Mouse (Mus musculus): ENCODE data around the gene Swi5.

The Swi5 gene

DNA sequence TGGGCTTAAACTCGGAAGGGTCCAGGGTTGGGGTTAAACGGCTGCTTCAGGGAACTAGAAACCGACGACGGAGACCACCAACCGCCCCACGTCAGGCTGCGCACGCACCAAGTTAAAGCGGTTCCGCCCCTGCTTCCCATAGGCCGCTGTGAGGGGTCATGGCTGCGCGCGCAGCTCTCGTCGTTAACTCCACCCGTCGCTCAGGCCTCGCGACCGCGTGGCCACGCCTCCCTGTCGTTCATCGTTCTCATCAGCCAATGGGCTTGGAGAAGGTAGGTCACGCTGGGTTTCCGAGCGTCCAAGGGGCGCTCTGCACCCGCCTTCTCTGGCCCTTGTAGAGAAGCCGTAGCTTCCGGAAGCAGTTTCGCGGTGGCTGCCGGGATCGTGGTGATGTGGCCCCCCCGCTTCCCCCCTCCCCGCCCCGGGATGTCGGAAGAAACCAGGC lies at the start of gene Swi5:
TSS of gene Swi5 (minus strand) at position 153 of the 445 bp plus-strand sequence.
- peak; percentile 99 to 100 for DNase-seq

DNA sequence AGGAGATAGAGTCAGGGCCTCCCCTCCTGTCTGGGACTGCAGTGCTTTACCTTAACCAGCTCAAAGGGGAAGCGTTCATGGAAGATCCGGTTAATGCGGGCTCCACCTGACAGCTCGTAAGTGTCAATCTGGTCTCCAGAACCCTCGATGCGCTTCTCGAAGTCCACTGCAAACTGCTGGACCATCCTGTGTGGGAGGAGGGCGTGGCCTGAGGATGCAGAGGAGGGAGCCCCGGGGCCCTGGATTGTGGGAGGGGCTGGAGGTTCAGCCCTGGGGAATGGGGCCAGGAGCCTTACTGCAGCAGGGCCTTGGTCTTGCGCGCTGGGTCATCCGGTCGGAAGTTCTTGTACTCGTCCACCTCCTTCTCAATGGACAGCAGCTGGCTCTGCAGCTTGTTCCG lies 48.0 kb upstream of the Swi5 start:
- DNase-seq, result no peak

DNA sequence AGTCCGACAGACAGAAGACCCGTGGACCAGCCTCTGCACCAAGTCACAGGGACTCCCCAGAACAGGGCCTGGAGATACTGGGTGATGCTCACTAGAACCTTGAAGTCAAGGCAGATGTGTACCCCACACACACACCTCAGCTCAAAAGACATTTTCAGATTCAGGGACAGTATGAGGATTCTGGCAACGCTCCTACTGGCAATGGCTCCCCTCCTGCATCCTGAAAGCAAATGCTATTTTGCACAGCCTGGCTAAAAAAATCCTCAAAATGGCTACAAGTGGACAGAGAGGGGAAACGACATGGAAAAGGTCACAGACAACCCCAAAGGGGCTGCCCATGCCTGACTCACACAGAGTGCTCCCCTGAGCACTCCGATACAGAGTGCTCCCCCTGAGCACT lies 44.3 kb upstream of the Swi5 start:
- DNase-seq, result no peak

DNA sequence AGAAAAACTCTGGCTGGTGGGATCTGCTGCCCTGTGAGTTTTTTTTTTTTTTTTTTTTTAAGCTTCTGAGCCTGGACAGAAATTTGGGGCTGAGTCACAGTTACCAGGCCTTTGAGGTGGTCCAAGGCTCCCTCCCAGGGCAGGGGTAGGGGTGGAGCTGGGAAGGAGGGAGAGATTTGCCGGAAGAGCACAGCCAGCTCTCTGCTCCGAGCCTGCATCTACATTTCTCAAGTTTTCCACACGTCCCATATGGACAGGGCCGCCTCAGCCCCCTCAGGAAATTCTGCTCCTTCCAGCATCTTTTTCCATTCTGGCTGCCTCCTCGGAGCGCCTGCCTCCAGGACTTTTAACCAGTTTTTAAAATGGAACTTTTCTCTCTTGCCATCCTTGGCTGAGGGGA lies 41.7 kb upstream of the Swi5 start:
- no peak for DNase-seq

DNA sequence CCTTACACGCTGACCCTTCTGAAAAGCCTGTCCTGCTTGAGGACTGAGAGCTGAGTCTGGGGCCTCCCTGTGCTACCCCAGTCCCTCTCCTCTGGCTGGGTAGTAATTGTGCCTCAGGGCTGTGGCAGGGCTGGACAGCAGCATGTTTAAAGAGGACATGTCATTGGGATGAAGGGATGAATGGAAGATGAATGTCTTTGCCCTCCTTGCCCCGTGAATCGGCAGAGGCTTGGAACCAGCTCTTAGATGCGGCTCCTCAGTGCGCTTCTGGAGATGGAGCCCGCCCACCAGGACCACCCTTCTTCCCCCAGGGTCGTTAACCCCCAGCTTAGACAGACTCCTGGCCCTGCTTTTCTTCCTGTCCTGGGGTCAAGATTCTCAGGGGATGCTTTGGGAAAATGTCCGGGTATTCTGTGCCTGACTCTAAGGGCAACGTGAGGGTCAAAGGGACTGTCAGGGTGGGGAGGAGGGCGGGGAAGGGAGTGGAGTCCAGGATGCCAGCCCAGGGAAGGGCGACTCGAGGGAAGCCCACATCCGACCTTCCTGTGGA lies 41.1 kb upstream of the Swi5 start:
- no peak for DNase-seq

DNA sequence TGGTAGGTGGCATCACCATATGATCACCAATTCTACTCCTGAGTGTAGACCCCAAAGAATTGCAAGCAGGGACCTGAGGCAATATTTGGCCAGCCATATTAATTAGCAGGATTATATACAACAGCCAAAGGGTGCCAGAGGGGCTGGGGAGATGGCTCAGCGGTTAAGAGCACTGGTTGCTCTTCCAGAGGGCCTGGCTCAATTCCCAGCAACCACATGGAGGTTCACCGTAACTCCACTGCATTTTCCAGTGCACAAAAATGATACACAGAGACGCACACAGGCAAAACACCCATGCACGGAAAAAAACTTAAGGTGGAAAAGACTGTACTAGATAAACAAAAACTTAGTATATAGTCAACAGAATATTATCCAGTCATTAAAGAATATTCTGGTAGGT lies 39.3 kb upstream of the Swi5 start:
- DNase-seq, result no peak

DNA sequence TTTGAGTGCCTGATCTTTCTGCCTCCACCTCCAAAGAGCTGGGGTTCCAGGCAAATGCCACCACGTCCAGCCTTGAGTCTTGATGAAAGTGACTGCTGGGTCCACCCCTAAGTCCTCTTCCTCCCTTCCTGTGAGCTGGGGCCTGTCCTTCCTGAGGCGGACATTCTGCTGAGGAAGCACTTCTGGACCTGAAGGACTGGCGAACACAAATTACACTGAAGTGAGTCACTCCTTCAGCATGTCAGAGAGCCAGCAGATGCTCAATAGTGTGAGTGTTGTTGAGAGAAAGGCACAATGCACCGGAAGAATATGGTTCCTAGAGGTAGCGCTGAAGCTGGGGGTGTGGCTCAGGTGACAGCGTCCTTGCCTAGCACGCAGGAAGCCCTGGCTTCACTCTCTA lies 37.5 kb upstream of the Swi5 start:
- no peak for DNase-seq

DNA sequence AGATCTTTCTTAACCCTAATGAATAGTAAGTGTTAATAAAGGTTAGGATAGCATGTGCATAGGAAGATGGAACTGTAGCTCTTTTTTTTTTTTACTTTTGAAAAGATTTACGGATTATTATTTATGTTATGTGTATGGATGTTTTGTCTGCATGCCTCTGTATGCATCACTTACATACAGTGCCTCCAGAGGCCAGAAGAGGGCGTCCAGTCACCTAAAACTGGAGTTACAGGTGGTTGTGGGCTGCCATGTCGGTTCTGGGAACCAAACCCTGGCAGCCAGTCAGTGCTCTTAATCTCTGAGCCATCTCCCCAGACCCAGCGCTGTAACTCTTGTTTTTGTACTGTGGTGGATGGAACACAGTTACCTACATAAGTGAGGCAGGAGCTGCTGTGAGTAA lies 36.4 kb upstream of the Swi5 start:
- DNase-seq, result no peak

DNA sequence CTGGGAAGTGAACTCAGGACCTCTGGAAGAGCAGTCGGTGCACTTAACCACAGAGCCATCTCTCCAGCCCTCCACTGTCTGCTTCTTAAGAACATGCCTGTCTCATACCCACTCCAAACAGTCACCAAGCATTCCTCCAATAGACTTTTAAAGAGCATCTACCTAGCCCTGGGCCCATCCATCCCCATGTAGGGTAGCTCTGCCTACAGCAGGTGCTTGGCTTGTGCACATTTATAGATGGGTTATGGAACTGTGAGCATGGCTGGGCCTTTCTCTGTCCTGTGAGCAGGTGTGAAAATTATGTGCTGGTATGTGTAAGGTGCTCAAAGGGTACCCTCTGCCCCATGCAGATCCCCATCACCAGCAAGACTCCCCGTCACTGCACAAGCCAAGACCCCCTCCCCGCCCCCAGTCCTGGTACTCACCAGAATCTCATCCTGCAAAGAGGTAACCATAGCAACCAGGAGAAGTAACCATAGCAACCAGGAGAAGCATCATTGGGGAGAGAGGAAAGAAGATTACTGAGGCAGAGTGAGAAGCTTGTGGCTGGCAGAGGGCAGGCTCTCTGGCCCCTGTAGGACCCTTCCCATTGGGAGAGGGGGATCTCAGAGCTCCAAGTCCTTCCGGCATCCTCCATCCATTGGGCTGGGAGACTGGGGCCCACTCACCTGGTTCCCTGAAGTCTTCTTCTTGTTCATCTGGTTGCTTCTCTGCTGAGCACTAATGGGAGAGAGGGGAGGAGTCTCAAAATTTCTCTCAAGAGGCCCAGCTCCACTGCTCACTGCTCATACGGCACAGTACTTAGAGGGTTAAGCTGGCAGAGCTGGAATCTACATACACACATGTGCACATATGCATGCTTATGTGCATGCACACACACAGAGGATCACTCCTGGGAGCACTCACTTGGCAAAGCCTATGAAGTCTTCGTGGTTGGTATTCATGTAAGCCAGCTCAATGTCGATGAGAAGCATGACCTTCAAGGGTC lies 35.2 kb upstream of the Swi5 start:
- no peak for DNase-seq

DNA sequence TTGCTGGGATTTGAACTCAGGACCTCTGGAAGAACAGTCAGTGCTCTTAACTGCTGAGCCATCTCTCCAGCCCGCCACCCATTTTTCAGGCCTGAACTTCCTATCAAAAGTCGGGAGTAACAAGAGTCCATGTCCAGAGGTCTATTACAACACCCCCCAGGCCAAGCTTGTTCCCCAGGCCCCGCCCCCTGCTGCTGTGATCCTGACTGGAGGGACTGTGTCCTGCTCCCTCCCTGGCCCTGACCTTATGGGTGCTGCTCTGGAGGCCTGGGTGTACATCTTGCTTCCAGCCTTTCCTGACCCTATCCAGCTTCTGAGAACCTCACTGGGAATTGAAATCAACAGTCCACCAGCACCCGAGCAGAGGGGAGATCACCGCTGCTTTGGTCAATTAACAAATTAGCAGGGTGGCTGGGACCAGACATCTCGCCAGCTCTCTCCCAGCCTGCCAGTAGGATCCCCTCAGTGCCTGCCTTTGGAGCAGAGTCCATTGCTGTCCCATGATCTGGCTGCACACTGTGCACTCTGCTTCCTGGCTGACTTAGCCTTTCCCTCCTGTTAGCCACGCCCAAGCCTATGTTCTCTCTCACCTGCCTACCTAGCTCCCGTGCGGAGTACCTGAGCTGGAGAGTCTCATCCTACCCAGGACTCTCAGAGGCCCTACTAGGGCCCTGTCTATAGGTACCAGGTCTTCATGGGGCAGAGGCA lies 33.9 kb upstream of the Swi5 start:
- no peak for DNase-seq

DNA sequence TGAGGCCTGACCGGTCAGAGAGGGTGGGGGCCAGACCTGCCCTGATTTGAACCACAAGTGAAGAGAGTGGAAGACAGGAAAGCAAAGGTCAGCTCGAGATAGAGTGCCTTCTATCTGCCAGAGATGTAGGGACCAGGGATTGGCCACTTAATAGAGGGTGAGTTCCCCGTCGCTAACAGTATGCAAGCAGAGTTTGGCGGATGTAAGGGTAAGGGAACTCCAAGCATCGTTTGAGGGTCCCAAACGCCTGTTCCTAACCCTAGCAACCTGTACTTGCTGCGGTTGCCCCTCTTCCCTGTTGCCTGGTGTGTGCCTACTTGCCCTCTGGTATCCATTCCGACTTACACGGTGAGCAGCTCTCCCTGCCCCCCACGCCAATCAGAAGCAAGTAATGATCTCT lies 32.8 kb upstream of the Swi5 start:
- DNase-seq, result no peak

DNA sequence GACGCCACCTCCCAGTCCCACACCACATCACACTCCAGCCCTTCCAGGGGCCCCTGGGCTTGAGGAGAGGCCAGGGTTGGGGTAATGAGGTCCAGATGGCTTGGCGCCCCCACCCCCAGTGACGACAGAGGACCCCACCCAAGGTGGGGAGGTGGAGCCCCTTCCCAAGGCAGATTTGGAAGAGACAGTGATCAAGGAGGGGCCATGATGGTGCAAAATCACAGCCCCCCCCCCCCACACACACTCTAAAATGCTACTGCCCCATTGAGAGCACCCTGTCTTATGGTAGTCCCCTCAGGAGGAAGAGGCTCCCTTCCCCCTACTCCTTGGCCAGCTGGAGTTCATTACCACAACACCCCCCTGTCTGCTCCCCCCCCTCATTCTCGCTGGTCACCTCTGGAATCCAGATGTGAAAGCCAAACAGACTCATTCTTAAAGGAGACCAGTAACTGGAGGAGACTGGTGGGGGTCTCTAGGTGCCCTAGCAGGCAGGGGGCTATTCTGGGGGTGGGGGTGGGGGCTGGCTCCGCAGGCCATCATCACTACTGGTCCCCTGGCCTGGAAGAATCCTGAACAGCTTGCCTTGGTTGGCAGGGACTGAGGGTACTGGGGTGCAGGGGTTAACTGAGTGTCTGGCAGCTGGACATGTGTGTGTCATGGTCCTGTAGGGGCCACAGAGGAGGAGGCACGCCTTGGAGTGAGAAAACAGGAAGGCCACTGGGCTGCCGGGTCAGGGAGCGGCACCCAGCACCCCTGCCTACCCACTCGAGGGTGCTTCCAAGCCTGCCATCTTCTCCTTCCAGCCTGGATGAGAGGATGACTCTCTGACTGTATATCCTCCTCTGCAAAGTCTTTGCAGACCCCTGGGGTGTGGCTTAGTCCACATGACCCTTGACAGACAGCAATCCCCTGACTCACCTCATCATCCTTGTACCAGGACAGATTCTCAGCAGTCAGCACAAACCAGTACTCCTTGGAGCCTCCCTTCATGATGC lies 32.0 kb upstream of the Swi5 start:
- DNase-seq, result no peak

DNA sequence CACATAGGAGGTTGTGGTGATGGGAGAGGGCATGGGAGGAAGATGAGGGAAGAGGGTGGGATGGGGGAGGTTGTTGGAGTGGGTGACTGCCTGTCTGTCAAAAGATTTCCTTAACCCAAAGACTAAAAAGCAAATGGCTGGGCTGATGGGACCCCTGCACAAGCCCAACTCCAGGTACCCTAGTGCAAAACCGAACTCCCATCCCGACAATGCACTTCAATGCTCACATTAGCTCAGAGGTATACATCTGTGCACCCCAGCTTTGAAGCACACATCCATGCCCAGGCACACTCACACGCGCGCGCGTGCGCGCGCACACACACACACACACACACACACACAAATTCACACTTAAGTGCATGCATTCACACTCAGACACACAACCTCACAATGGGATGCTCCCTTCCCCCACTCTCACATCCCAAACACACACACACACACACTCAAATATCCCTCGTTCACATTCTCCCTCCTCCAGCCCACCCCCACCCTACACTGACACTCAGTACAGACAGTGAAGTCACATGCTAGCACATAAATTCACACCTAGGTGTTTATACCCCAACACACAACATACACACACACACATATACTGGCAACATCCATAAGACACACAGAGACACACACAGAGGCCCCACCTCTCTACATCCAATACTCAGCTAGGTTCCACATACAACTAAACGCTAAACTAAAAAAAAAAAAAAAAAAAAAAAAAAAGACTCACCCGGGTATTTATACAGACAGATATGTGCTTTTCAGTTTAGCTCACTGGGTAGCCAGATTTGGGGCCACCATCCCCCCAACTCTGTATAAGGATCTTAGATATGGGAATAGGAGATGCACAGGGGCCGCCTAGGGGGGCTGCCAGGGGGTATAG lies 31.1 kb upstream of the Swi5 start:
- DNase-seq, result no peak

DNA sequence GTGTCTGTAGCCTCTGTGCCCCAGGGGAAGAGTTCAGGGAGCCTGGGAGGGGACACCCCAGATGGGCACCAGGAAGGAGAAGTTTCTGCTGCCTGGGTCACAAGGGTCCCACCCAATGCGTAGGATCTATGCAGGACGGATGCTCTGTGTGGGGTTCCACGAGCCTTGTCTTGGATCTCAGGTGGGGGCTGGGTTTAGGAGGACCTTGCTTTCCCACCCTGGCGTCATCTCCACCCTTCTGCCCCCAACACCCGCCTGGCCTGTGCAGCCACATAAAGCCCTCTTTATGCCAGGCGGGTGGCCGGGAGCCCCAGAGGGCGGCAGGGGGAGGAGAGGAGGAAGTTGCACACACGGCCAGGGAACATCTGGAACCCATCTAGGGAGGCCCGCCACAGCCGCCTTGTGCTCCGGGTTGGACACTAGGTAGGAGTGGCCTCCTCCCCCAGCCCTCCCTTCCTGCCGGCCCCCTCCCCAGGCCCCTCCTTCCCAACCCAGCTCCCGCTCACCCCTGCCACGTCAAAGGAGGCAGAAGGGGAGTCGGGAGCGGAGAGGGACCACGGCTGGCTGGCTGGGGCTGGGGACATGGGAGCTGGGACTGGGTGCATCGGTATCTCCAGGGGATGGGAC lies 30.0 kb upstream of the Swi5 start:
- no peak for DNase-seq

DNA sequence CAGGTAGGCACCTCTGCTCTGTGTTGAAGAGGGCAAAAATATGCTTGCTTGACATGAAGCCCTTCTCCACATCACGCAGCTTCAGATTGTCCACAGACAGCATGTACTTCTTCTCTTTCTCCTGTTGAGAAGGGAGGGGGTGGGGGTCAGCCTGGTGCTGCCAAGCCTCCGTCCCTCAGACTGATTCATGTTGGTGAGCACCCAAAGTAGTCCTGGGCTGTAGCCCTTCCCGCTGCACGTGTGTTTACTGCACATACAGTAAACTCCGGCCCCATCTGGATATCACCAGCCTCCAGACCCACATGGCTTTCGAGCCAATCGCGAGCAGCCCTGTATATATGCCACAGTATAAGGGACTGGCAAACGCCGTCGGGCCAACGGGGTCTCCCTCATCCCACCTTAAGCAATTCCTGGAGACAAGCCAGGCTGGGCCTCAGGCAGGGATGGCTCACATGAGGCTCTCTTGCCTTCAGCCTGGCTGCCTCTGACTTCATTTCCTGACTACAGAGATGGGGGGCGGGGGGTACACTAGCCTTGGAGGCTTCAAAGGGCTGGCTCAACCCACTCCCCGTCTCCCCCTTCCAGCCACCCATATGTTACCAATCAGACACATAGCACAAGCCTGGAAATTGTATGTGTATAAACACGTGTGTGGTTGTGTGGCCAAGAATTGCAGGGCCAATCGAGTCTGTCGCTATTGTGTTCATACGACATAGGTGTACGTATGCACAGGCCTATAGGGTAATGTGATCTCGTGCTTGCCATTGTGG lies 29.2 kb upstream of the Swi5 start:
- DNase-seq, result no peak

DNA sequence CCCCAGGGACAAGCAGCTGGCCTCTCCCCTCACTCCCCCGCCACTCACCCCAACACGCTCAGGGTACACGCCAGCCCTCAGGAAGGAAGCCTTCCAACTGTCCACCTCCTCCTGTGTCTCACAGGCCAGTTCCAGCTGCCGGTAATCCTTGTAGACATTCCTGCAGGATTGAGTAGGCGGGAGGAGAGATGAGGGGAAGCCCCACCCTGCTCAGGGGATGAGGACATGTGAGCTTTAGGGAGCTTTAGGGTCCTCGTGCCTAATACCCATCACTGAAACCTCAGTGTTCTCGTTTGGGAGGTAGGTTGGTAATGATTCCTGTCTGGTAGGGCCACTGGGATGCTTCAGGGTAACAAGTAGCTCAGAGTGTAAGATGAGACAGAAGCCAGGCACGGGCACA lies 27.9 kb upstream of the Swi5 start:
- no peak for DNase-seq

DNA sequence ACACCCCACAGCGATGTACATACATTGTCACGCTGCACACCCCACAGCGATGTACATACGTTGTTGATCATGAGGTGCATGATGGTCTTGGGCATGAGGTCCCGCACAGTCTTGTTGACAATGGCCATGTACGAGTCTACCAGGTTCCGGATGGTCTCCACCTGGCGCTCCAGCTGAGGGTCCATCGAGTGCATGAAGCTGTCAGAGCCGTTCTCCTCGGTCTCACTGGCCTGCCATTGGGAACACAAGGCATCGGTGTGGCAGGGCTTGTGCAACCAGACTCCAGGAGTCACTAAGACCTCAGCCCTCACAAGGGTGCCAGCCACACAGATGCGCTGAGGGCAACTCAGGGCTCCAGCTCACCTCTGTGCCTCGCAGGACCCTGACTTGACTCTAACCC lies 27.0 kb upstream of the Swi5 start:
- no peak for DNase-seq

DNA sequence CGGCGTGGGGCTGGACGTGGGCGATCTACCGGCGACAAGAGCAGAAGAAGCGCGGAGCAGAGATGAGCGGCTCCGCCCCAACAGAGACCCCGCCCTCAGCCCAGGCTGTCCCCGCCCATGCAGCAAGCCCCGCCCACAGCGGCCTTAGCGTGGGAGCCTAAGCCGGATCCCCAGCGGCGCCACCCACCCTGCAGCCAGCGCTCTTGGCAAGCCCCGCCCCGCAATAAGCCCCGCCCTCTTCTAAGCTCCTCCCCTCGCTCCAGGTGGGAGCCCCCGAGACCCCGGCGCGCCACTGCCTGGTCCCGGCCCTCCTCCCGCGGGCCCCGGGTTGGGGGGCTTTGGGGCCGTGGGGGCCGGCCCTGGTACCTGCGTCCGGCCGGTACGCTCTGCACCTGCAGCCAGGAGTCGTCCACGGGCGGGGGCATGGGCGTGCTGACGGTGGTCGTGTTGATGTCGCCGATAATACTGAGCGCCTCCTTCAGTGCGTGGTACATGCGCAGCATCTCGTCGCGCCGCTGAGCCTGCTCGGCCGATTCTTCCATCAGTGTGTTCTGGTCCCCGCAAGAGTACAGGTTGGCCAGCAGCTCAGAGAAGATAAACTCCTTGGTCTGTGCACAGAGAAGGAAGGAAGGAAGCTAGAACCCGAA lies 24.6 kb upstream of the Swi5 start:
- DNase-seq, result peak; percentile 71 to 82

Measured in cerebellum, postnatal 14 days (tissue).